Mouse (Mus musculus) heart, embryonic 15.5 days (tissue): ENCODE data around the gene Bhlhe41. TPM values are rescaled to one million over a fixed set of nuclear protein-coding genes. Genes with fewer than 3 reads are reported as not detected.

Experiments used
- ATAC-seq: fragments of 200-750 bp; cut with Nextera tagmentation; replicated peaks from 2 replicates; pipeline ENCODE4 v1.8.0; 2017; ENCODE audit warnings: low read depth, moderate TSS enrichment; ENCODE audit not compliant: insufficient number of reproducible peaks, insufficient read depth, low FRiP score
- H3K27ac ChIP-seq: fragments of 300-500 bp; sonication (generic); 2 replicates; pipeline ENCODE4 v1.5.1; 2015; ENCODE audit warnings: mild to moderate bottlenecking, inconsistent platforms
- H3K27me3 ChIP-seq: fragments of 300-500 bp; sonication (generic); 2 replicates; pipeline ENCODE4 v1.6.1; 2015; ENCODE audit warnings: inconsistent platforms
- H3K36me3 ChIP-seq: fragments of 300-500 bp; sonication (generic); 2 replicates; pipeline ENCODE4 v1.6.1; 2015; ENCODE audit warnings: mild to moderate bottlenecking, inconsistent platforms
- H3K4me1 ChIP-seq: fragments of 300-500 bp; sonication (generic); replicated peaks from 2 replicates; pipeline ENCODE4 v1.6.1; 2015; ENCODE audit warnings: inconsistent platforms
- H3K4me2 ChIP-seq: fragments of 300-500 bp; sonication (generic); 2 replicates; pipeline ENCODE4 v1.6.1; 2015; ENCODE audit warnings: inconsistent platforms, mild to moderate bottlenecking, moderate library complexity
- H3K4me3 ChIP-seq: fragments of 300-500 bp; sonication (generic); 2 replicates; pipeline ENCODE4 v1.5.1; 2015; ENCODE audit warnings: mild to moderate bottlenecking, inconsistent platforms
- H3K9ac ChIP-seq: fragments of 300-500 bp; sonication (generic); 2 replicates; pipeline ENCODE4 v1.6.1; 2015; ENCODE audit warnings: mild to moderate bottlenecking, inconsistent platforms
- H3K9me3 ChIP-seq: fragments of 300-500 bp; sonication (generic); replicated peaks from 2 replicates; pipeline ENCODE4 v1.6.1; 2016; ENCODE audit warnings: inconsistent platforms
- WGBS: fragments of 180-500 bp; shearing (Covaris S2); methylation state at CpG from one replicate; pipeline ENCODE4 v1.1.7; 2015; ENCODE audit warnings: mixed read lengths; 5-methylcytosine and 5-hydroxymethylcytosine counted together
- polyA plus RNA-seq: library from polyadenylated mRNA; unstranded; fragments of >200 nt; fragmentation: Nextera tagmentation; extraction: Ambion mirVana; gene quantifications from 2 replicates; pipeline ENCODE4 v1.2.1, GENCODE M21; 2015

The Bhlhe41 gene
- polyA plus RNA-seq, 1 experiment from 2014 or later = 6.6 TPM

DNA sequence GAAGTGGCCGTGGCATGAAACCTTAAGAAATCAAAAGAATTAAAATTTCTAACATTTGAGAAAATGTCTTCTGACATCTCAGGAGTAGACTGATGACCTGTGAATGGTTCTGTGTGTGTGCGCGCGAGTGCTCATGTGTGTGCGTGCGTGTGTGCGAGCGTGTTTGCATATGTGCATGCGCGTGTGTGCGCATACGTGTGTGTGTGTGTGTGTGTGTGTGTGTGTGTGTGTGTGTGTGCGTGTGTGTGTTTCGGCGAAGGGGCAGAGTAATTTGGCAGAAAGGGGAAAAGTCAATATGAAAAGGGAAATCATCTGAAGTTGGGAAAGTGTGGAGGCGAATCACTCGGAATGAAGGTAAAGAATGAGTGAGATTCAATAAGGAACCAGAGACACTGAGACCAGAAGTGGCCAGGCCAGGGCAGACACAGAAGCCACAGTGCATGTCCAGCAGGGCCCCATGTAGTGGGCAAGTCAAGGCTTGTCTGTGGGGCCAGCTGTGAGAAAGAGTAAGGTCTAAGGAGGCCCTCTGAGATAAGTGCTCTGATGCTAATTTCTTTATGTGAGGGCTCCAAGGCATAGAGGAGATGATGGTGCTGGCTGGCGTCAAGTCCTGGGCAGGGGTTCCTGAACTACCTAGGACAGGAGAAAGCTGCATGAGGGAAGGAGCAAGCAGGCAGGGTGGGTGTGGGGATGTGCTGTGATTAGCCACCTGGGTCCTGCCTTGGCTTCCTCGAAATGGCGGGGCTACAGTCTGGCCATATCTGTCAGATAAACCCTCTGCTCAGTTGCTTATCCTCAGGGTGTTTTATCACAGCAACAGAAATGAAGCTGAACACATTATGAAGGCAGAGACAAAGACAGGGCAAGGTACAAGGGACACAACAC is 27.3 kb upstream of the Bhlhe41 start:
- H3K27me3 ChIP-seq = no peaks in the 10 kb centered on the region
- H3K4me1 ChIP-seq = peaks cover 2% of the 10 kb centered on the region; the same call in 1 of the 2 replicates
- WGBS = 89% methylated on average over 20 of the region's 20 CpGs
- ATAC-seq = no peak
- H3K4me2 ChIP-seq = no peak overlapping the region
- H3K36me3 ChIP-seq = no peaks in the 10 kb centered on the region
- no peak overlapping the region for H3K9ac ChIP-seq
- H3K4me3 ChIP-seq = no peak overlapping the region
- no peaks in the 10 kb centered on the region for H3K9me3 ChIP-seq
- no peak overlapping the region for H3K27ac ChIP-seq

DNA sequence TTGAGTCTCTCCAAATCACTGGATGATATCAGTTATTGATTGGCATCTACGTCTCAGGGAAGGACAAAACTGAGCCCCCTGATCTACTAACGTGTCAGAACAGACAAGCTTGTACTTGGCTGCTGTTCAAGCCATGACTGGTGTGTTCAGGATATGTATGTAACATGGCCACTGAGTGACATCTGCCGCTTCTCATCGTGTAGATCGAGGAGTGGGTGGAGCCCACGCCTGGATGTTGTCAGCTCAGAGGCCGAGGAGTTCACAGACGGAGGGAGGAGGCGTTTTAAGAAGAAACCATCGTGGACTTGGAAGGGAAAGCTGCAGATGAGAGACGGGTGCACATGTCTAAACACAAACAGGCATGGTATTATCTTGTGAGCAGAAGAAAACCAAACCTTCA is 26.6 kb upstream of the Bhlhe41 start:
- Histone ChIP-seq H3K36me3 (no peaks in the 10 kb centered on the region), H3K4me1 (peaks cover 2% of the 10 kb centered on the region), H3K27me3 (no peaks in the 10 kb centered on the region), H3K9ac (no peak overlapping the region), H3K9me3 (no peaks in the 10 kb centered on the region), H3K27ac (no peak overlapping the region), H3K4me3 (no peak overlapping the region), H3K4me2 (no peak overlapping the region)
- no peak for ATAC-seq
- WGBS = 70% methylated on average over 11 of the region's 11 CpGs

DNA sequence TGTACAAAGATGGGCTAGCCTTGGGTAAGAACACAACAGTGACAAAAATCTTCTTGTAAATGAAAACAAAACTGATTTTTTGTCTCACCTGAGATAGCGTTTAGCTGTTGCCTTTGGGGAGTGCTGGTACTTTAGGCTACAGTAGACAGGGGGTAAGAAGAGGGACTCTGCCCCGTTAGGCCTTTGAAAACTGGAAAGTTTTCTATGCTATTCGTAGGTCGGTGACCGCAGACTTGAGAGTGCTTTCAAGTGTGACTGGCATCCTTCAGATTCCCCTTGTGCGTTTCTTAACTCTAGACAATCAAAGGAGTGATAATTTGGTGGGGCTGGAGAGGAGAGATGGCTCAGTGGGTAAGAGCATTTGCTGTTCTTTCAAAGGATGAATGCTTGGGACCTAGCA is 22.4 kb upstream of the Bhlhe41 start:
- Histone ChIP-seq H3K36me3 (no peaks in the 10 kb centered on the region), H3K9me3 (no peaks in the 10 kb centered on the region), H3K27ac (no peak overlapping the region), H3K27me3 (no peaks in the 10 kb centered on the region), H3K9ac (no peak overlapping the region), H3K4me3 (no peak overlapping the region), H3K4me1 (peaks cover 7% of the 10 kb centered on the region), H3K4me2 (no peak overlapping the region)
- ATAC-seq = no peak
- WGBS = 88% methylated on average over 6 of the region's 6 CpGs

DNA sequence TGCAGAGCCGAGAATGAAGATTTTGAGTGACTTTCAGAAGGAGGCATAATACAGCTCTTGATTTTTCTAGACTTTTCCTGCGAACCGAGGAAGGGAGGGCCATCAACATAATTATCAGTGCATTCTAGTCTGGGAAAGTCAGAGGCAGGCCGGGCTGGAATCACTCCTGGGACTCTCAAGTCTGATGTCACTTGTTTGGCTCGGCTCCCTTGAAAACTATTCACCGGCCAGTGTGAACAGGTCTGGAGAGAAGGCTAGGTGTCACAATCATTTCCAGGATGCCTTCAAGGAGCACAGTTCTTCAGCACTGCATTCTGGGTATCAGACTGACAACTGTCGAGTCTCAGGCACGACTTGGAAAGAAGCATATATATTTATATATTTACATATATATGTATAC is 20.9 kb upstream of the Bhlhe41 start:
- Histone ChIP-seq H3K27me3 (no peaks in the 10 kb centered on the region), H3K27ac (peak overlapping the region; percentile 78), H3K4me1 (peaks cover 7% of the 10 kb centered on the region), H3K9me3 (no peaks in the 10 kb centered on the region), H3K4me2 (peak overlapping the region; percentile 18), H3K9ac (no peak overlapping the region), H3K36me3 (no peaks in the 10 kb centered on the region), H3K4me3 (no peak overlapping the region)
- ATAC-seq = peak; percentile 86
- 28% methylated on average over 8 of the region's 8 CpGs for WGBS

DNA sequence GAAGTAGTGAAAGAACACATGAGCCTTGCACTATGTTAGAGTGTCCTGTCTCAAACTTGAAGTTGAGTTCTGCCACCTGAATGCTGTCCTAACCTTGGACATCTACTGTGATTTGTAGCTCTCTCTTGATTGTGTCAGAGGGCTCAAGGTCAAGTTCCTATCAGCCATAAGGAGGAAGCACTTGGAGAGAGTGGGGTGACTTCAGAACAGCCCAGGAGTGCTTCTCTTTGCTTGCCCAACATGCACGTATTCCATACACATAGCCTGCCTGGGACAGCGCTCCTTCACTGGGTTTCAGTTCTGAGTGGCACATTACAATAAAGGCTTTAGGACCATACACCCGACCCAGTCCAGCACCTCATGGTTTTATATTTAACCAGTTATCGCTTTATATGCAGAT is 19.7 kb upstream of the Bhlhe41 start:
- no peak for ATAC-seq
- Histone ChIP-seq H3K9ac (no peak overlapping the region), H3K4me3 (no peak overlapping the region), H3K27ac (no peak overlapping the region), H3K27me3 (no peaks in the 10 kb centered on the region), H3K4me1 (peaks cover 7% of the 10 kb centered on the region), H3K4me2 (no peak overlapping the region), H3K36me3 (no peaks in the 10 kb centered on the region), H3K9me3 (no peaks in the 10 kb centered on the region)
- WGBS = 74% methylated on average over 4 of the region's 4 CpGs

DNA sequence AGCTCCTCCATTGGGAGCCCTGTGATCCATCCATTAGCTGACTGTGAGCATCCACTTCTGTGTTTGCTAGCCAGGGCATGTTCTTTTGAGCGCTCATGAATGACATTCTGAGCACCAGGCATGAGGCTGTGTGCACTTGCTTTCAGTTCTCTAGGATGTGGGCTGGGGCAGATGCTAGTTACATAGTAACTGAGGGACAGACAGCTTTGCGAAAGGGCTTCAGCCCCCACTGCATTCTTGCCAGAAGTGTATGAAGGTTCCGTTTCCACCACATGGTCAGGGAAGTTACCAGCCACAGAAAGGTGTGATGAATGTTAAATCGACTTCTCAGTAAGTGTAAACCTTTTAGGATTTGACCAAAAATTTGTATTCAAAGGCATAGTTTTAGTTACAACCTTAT is 18.3 kb upstream of the Bhlhe41 start:
- H3K27me3 ChIP-seq = no peaks in the 10 kb centered on the region
- H3K4me2 ChIP-seq = no peak overlapping the region
- H3K9ac ChIP-seq = no peak overlapping the region
- H3K36me3 ChIP-seq = no peaks in the 10 kb centered on the region
- 83% methylated on average over 4 of the region's 4 CpGs for whole genome bisulfite sequencing
- ATAC-seq = no peak
- H3K27ac ChIP-seq = no peak overlapping the region
- H3K9me3 ChIP-seq = no peaks in the 10 kb centered on the region
- H3K4me1 ChIP-seq = peaks cover 7% of the 10 kb centered on the region
- no peak overlapping the region for H3K4me3 ChIP-seq

DNA sequence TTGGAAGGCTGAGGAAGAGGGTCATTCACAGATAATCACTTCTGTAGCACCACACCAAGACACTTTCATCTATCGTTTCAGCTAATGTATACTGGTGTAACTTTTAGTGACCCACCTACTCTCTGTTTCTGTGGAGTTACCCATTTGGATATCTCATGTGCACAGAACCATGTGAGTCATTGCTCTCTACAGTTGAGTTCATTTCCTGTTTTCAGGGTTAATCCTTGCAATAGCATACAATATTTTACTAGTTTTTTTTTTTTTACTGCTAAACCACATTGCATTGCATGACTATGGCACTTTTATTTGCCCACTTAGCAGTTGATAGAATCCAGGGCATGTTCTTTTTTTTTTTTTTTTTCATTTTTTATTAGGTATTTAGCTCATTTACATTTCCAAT is 17.7 kb upstream of the Bhlhe41 start:
- no peak overlapping the region for H3K4me3 ChIP-seq
- H3K27me3 ChIP-seq = no peaks in the 10 kb centered on the region
- H3K9me3 ChIP-seq = no peaks in the 10 kb centered on the region
- 63% methylated on average over 1 of the region's 1 CpGs for WGBS
- H3K36me3 ChIP-seq = no peaks in the 10 kb centered on the region
- no peak overlapping the region for H3K9ac ChIP-seq
- H3K4me1 ChIP-seq = peaks cover 7% of the 10 kb centered on the region
- ATAC-seq = no peak
- no peak overlapping the region for H3K27ac ChIP-seq
- H3K4me2 ChIP-seq = no peak overlapping the region

DNA sequence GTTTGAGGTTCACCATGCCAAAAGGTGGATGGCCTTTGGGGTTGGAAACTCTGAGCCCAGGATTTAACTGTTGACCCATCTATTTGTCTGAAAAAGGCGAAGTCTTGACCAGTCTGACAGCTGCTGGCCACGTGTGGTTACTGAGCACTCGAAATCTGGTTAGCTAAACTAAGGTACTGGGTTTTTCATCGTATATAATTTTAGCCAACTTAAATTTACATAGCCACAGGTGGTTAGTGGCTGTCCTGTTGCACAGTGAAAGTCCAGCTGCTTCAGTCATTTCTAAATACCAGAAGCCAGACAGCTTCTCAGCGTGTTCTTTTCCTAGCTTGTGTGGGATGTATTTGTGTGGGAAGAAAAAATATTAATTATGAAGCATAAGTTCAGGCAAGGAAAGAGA is 15.3 kb upstream of the Bhlhe41 start:
- Histone ChIP-seq H3K36me3 (no peaks in the 10 kb centered on the region), H3K27ac (no peak overlapping the region), H3K4me1 (no peaks in the 10 kb centered on the region), H3K4me3 (no peak overlapping the region), H3K9ac (no peak overlapping the region), H3K9me3 (no peaks in the 10 kb centered on the region), H3K4me2 (no peak overlapping the region), H3K27me3 (no peaks in the 10 kb centered on the region)
- whole genome bisulfite sequencing = 80% methylated on average over 5 of the region's 5 CpGs
- no peak for ATAC-seq

DNA sequence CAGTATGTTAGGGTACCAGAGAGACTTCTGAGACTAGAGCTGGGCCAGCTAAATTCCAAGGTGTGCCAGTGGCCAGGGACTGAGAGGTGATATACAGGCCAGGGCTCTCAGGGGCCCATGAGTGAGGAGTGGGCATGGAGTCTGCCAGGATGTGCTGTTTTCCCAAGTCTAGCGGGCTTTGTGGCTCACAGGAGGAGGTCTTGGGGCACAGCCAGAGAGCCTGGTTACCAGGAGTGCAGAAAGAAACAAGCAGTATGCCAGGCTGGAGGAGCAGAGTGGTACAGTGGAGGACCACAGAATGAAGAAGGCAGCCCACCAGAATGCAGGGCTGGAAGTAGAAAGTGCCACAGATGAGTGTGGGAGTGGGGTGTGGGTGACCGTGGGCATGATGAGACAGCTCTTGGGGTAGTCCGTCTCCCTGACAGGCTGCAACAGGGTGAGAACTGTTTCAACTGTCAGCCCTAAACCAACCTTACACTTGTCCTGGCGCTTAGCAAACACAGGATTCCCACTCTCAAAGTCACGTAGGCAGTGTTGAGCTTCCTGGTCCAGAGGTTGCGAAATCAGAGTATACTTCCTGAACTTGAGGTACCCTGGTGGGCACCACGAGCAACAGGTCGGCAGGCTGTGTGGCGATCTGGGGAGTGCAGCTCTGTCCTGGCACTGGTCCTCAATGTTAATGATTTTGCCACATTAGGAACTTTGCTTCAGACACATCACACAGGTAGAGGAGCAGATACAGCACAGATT is 11.8 kb upstream of the Bhlhe41 start:
- WGBS = 79% methylated on average over 9 of the region's 9 CpGs
- no peaks in the 10 kb centered on the region for H3K27me3 ChIP-seq

DNA sequence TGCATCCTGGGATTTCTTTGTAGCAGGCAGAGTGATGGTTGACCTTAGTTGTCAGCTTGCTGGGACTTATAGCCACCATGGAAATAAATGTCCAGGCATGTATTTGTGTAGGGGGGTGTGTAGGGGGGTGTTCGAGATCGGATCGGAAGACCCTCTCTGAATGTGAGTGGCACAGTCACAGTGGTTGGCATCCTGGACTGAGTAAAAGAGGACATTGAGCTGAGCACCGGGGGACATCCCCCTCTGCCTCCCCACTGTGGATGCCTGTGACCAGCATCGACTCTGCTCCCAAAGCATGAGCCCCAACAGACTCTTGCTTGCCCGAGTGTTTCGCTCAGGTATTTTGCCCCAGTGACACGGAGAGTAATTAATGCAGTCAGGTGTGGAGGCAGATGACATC is 8.0 kb upstream of the Bhlhe41 start:
- H3K4me2 ChIP-seq = no peak overlapping the region
- H3K9ac ChIP-seq = no peak overlapping the region
- no peak overlapping the region for H3K4me3 ChIP-seq
- WGBS = 78% methylated on average over 8 of the region's 8 CpGs
- peaks cover 23% of the 10 kb centered on the region for H3K4me1 ChIP-seq
- no peaks in the 10 kb centered on the region for H3K36me3 ChIP-seq
- no peaks in the 10 kb centered on the region for H3K27me3 ChIP-seq
- no peak overlapping the region for H3K27ac ChIP-seq
- H3K9me3 ChIP-seq = no peaks in the 10 kb centered on the region
- no peak for ATAC-seq

More for the DNA sequence above, 11.8 kb upstream of the Bhlhe41 start:
- no peaks in the 10 kb centered on the region; the same call in 1 of the 2 replicates for H3K4me1 ChIP-seq
- no peak overlapping the region for H3K4me2 ChIP-seq
- no peak overlapping the region for H3K4me3 ChIP-seq
- no peaks in the 10 kb centered on the region for H3K36me3 ChIP-seq
- H3K27ac ChIP-seq = no peak overlapping the region
- no peak overlapping the region for H3K9ac ChIP-seq
- no peak for ATAC-seq
- H3K9me3 ChIP-seq = no peaks in the 10 kb centered on the region

DNA sequence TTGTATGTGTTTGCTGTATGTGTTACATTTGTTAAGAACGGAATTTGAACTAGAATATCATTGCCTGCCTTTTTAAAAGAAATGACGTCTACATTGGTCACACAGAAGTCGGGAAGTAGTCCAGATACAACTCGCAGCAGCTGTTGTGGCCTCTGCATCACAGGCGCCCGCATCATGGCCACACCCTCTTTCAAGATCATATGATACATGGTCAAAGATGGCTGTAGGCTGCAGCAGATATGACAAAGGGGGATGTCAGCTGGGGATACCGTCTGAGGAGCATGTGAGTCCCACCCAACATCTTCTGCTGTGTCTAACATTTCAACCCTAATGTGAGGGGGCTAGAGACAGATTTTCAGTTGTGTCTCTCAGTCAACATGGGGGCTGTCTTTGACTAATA is 6.7 kb upstream of the Bhlhe41 start:
- H3K9me3 ChIP-seq = no peaks in the 10 kb centered on the region
- no peak for ATAC-seq
- 0 out of 2 replicates have a peak, but pooled peaks cover 3% of the 10 kb centered on the region for H3K27me3 ChIP-seq
- no peak overlapping the region for H3K9ac ChIP-seq
- H3K4me3 ChIP-seq = no peak overlapping the region
- no peaks in the 10 kb centered on the region for H3K36me3 ChIP-seq
- H3K4me2 ChIP-seq = no peak overlapping the region
- H3K4me1 ChIP-seq = peaks cover 26% of the 10 kb centered on the region
- 85% methylated on average over 7 of the region's 7 CpGs for WGBS
- no peak overlapping the region for H3K27ac ChIP-seq
